Mouse (Mus musculus) spleen, postnatal 10 days (tissue): ENCODE measurements around the gene Rapgef2.

Experiments used
- DNase-seq, 2 experiments: peaks; one replicate each; pipeline ENCODE4 v3.0.0; 2021 to 2022; ENCODE audit warnings: low spot score in 2 of 2

Gene Rapgef2

DNA sequence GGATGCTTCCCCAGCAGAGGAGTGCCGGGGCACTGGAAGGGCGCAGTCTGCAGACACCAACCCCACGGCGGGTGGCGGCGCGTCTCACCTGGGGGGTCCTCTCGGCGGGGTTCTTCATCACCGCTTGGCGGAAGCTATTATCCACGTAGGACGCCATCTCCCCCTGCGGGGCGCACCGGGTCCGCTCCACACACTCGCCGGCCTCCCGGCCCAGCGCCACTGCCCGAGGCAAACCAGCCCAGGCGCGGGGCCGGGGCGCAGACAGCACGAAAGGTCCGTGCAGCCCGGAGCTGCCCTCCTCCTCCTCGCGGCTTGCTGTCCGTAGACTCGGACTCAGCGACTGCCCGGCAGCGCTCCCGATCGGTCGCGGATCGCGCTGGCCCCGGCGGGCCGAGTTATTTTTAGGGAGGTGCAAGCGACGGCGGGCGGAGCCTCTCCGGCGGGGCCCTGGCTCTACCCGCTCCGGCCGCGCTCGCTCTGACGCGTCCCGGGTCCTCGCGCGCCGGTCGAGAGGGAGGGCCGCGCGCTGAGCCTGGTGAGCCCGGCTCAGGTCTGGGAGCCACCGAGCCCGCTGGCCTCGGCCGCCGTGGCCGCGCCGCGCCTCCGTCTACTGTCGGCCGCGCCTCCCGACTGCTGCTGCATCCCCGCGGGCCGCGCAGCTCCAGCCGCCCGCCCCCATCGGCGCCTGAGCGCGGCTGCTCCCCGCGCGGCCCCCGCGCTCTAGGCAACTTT is at the start of gene Rapgef2:
Rapgef2 (minus strand) TSS at position 142 of the 732 bp plus-strand sequence.
- DNase-seq = peak; percentile 58 to 63

DNA sequence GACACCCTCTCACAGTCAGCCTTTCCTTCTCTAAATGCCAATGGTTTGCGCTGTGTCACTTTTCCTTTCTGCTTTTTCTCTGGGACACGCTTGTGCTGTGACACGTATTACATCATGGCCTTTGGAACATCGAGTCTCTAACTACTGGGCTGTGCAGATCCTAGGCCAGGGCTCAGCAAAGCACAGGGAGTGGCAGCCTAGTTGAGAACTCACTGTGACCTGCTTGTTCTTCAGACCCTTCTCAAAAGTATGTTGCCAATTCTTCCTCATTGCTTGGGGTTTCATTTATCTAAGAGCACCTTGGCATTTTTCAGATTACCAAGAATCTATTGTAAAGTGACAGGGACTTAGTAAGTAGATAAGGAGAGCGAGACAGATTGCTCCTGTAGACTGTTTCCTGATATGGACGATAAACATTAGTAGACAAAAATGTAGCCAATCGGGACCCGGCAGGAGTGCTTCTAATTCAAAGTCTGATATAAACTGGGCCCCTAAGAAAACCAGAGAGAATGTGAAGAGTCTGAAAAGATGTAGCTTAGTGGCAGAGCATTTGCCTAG is 47.4 kb upstream of the Rapgef2 start:
- no peak for DNase-seq

DNA sequence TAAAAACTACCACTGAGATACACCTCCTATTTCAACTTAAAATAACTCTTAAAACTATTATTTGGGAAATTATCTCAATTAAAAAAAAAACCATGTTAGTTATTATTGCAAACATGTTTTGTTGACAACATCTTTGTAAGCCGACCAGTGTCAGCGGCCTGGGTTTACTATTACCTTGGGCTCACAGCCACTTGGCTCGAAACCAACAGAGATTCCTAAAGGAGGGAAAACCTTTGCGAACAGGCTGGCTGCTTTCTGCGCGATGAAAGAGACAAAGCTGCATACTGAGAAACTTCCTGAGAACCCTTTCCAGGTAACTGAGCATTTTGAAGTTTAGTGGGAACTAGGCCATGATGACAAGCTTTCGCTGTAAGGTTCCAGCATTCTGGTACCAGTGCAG is 46.7 kb upstream of the Rapgef2 start:
- DNase-seq = no peak

DNA sequence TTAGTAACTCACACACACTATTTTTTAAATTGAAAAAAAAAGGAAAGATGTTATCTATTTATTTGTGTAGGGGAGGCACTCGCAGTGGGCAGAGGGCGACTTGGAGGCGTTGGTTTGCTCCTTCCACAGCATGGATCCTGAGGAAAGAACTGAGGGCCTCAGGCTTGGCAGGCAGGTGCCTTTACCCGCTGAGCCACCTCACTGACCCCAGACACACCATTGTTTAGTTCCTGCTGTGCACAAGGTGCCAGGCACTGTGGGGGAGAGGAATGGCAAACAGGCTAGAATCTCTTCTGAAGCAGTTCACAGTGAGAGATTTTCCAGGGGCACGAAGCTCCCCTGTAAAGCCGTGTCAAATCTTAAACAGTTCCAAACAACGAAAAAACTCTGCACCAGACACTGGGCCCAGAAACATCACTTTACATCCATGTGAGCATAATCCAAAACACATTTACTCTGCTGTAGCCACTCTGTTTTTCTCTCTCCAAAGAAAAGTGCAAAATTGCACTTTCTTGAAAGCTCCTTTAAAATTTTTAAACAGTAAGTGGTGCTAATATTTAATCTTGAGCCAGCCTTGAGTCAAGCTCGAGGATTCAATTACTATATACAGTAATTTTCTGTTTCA is 43.5 kb upstream of the Rapgef2 start:
- DNase-seq = no peak

DNA sequence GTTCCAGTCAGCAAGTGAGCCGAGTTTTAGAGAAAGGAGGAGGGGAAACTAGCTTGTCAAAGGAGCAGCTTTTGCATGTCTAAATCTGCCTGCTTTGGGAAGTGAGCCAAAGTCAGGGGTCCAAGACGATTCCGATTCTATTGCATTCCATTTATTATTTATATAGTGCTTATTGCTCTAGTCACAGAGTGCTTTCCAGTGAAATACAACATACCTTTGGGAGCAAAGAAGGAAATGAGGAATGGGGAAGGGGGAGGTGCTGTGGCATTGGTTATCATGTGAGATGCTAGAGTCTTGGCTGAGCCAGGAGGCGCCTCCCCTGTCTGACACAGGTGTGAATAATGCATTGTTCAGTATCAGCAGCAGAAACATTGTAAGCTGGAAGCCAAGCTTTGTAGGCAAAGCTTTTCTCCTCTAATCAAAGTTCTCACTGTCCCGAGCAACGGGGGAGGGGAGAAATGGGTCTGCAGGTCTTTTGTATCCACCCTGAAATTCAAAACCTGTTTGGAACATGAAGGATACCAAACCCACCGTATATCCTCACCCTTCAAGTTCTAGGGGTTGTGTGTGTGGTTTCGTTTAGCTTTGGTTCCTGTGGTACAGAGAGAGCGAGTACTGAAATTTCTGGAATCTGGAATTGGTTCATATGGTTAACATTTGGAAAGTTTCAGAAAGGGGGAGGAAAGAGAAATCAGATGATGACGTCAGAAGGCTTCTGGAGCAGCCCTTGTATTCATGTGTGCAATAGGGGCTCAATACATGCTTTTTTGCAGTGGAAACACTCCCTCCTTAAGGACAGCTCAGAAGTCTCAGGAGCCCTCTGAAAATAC is 38.6 kb upstream of the Rapgef2 start:
- no peak for DNase-seq

DNA sequence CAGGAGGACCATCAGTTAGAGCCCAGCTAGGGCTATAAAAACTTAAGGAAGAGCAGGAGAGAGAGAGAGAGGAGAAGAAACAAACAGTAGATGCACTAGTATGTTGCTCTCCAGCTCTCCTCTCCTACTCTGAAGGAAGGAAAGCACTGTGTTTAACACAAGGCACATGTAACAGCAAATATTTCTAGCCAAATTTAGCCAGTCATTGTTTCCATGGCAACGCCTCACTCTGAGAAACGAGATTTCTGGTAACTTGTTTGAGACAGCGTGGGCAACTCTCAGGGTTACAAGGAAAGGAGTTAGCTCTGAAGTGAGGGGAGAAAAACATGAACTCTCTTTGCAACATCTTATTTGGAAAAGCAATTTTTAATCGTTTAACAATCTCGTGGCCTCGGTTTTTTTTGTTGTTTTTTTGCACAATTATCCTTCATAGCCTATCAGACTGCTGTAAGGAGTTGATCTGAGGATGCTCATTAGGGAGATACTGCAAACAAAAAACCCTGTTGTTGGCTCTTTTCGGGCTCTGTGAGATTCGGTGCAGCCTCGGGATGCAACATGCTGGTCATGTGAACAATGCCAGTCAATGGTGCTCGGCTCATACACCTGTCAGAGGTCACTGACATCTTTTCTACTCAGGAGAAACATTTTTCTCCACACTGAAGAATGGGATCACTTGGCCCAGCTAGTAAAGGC is 27.8 kb upstream of the Rapgef2 start:
- DNase-seq = no peak

DNA sequence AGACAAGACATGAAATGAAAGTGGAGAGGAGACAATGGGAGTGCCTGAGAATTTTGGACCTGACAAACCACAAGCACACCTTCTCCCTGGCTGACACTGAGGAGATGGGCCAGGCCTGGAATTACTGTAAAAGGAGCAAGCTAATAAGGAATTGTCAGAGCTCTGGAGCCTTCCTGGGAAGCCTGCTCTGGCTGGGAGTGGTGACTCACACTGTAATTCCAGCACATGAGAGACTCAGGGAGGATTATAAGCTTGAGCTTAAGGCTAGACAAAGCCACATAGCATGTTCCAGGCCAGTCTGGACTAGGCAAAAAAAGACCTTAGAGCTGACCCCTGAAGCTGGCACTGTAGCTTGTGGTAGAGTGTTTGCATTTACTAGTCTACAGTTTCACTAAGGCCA is 25.6 kb upstream of the Rapgef2 start:
- DNase-seq = no peak

DNA sequence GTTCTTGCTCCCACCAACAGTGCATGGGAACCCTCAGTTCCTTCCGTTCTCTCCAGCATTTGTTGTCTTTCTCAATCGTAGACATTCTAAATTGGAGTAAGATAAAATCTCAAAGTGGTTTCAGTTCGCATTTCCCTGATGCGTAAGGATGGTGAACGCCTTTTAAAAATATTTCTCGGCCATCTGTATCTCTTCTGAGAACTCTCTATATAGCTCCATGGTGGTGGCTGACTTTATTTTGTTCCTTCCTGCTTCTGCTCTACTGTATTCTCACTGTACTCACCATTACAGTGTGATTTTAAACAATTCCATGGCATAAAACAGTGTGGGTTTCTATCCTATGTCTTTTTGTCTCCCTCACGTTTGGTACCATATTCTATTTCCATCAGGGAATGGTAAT is 23.9 kb upstream of the Rapgef2 start:
- DNase-seq = no peak

DNA sequence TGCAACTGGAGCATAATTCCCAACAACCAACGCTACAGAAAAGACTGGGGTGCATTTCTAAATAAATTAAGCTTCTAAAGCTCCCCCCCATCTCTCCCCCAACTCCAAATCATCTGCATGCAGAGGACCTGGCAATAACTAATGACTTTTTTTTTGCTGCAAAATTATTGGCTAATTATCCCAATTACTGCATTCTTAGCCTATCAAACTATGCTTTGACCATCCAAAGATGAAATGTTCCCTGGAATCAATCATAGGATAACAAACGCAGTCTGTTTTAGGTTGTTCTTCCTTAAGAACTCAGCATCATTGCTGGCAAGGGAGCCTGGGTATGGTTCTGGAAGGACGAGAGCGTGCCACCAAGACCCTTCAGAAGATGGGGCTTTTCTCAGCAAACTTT is 22.3 kb upstream of the Rapgef2 start:
- DNase-seq = no peak

DNA sequence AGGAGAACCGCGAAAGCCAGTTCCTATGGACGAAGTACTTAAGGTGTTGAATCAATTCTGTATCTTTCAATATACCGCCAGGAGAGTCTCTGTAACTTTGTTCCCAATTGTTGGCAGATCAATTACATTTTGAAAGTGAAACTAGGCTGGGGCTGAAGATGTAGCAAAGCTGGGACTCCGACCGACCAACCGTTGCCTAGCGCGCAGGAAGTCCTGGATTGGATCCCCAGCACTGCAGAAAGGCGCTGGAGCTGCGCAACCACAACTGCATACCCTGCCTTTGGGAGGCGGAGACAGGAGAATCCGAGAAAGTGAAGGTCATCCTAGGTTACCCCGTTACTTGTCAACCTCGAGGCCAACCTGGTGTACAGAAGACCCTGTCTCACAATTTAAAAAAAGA is 13.1 kb upstream of the Rapgef2 start:
- DNase-seq = no peak

DNA sequence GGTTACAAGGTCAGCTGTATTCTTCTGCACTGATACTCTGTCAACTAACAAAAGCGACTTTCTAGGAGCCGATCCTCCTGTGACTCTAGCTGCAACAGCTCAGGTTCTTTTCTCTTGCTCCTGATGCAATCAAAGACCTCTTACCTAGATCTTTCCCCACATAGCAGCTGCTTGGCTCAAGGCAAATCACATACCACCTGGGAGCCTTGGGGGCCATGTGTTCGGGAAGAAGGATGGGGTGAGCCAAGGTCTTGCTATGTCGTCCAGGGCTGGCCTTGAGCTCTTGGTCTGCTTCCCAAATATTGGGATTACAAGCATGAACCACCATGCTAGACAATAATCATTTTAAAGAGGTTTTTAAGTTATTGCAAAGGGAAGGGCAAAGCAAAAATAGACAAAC is 11.0 kb upstream of the Rapgef2 start:
- no peak for DNase-seq

DNA sequence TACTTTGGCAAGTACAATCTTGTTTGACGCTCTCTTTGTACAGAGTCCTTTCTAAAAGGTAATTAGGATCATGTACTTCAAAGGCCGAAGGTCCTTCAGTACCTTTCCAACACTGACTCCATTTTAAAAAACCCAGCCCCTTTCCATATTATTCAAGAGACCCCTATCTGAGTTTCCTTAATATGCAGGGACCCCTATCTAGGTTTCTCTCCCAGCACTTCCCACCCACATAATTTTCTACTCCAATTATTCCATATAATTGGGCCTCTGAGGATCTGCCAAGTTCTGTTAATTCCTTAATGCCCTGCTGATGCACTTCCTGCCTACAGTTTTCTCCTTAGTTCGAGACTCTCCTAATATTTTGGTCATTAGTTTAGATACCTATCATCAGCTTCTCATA is 10.3 kb upstream of the Rapgef2 start:
- no peak for DNase-seq

DNA sequence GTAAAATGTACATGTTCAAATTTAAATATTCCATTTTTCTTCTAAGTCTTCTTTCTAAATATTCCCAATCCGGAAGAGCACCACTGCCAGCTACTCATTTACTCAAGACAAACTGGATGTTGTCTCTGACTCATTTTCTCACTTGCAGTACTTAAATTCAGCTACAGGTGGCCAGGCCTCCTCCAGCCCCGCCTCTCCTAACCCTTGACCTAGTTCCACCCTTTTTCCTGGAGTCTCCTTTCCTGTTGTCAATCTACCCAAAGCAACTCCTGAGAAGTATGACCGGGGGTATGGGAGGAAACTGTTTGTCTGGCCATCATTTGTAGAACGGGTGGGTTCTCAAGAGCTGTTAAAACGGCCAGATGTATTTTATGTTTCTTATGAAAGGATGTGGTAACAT is 9.7 kb upstream of the Rapgef2 start:
- no peak for DNase-seq

DNA sequence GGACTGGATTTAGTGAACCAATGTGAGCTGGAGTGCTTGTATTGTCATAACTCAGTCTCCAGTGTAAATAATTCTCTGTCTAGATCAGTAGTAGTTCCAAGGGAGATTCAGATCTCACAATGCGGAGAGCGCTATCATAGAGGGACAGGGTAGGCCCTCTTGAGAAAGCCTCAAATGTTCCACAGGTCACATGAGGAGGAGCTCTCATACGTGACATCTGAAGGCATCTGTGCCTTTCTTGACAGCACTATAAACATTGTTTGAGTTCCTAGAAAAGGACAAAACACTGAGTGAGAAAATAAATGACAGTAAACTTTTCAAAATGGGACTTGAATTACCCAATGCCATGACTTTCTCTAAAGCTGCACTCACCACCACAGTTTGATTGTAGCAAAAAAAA is 8.4 kb upstream of the Rapgef2 start:
- DNase-seq = no peak

DNA sequence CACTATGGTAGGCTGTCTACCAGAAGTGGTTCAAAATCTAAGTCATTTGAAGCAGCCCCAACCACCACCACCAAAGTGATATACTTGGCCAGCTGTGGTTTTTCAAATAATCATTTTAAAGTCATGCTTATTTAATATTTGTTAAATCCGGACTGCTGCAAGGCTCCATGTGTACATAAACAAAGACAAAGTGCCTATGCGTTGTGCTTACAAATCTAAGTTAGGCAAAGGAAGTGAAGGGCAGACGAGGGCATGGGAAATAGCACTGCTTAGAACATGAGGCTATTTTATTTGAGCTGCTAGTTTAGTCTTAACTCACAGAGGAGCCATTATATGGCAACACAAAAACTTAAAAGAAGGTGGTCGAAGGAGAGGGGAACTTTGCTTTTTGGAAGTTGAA is 6.7 kb upstream of the Rapgef2 start:
- no peak for DNase-seq

DNA sequence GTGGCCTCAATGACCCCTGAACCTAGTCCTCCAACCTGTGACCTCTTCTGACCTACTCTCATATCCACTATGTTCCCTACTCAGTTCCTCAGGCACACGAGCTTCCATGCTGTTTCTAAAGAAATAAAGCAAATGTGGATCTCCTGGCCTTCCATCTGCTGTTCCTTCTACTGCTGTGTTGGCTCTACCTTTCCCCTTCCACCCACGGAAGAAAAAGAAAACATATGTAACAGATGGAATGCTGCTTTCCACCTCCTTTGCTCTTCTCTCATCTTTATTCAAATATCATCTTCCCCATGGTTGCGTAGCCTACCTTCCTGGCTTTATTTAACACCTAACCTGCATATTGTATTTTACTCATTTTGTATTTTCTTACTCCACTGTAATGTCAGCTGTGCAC is 2.7 kb upstream of the Rapgef2 start:
- DNase-seq = no peak

DNA sequence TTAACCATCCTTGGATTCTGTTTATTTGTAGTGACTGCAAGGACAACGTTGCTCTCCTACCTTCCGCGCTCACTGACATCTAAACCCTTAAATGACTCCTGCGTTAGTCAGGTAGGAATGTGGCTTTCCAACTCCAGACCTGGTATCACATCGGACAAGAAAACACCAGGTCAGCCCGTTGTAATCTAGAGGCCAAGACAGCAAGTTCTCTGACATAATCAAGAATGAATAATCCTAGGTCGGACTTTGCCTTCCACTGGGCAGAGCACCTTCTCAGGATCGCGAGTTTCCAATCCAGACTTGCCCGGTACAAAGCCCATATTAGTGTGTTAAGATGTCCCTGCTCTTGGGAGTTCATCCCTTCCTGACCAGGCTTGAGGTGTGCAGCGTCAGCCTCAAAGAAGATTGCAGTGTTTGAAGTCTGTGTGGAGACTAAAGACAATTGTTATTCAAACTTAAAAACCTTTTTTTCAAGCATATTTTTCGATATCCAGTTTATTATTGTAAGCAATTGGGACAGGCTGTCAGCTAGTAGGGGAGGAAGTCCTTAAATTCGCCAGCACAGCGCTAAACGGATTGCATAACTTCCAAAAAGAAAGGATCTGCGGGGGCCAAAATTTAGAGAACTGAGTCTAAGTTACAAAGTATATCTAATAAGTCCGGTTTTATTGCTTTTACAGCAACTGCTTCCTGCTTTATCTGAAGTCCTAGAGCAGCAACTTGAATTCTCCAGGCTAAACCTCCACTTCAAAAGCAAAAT is 1.6 kb upstream of the Rapgef2 start:
- no peak for DNase-seq

DNA sequence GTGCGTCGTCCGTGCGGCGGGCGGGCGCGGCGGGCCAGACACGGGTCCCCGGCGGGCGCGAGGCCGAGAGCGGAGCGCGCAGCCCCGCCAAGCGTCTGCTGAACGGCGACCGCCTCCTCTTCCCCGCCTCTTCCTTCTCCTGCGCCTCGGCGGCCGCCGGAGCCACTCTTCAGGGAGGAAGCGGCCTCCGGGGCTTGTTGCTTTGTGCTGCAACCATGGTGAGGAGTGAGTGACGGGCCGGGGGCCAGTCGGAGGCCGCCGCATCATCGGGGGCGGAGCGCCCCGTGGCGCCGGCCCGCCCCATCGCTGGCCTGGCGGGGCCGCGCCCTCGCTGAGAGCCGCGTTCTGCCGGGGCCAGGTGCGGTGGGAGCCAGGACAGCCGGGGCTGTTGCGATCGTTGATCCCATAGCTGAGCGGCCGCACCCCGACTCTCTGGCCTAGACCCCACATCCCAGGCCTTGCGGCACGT is 825 bp upstream of the Rapgef2 start:
- DNase-seq = peak in 1 of 2 experiments; percentile 87

DNA sequence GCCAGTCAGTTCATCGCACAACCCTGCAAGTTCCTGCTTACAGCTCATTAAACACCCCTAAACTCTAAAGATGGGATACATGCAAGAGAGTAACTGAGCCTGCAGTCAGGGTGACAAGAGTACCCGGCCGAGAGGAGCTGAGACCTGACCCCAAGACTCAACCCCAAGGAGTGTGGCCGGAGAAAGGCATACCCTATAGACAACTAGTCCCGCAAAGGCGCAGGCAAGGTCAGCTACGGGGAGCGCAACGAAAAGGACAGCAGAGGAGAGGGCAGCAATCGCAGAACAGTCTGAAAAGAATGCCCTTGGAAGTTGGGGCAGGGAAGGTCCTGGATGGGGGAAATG is 314 bp downstream of the Rapgef2 start:
- no peak for DNase-seq

DNA sequence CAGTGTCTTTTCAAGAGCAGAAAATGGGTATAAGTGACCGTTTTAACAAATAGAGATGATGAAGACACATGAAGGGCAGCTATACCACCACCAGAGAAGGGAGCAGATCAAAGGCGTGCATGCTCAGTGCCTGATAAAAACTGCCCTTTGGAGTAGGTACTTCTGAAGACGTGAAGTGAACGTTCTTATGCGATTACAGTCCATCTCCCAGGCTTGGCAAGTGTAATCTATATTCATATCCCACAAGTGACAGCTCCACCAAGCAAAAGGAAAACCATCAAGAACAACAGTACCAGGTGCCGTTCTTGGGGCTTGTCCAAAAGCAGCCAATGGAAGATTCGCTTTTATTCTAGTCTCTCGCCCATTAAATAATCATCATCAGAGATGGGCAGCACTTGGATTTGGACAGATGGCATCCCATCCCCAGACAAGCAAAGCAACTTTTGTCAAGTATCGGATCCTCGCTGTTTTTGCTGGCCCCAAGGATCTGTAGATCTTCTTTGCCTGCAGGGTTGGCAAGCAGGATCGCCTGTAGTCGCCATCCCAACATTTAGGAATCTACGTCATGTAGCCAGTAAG is 1.1 kb downstream of the Rapgef2 start:
- DNase-seq = no peak

DNA sequence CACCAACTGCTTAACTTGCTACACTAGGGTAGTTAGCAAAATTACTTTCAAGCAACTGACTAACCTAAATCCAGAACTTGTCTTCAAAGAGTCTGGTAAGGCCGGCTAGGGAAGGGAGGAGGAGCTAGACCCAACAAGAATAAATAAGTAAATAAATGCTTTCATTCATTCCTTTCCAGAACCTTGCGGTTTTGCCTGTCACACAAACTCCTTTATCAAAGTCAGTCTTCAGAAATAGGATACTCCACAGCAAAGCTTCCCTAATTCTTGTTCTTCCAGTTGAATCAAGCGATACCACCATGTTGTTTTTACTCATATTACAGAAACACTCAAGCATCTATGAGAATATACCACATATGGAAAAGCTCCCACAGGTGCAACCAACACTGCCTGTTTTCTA is 2.3 kb downstream of the Rapgef2 start:
- no peak for DNase-seq
